Mouse (Mus musculus): ENCODE results near the gene Padi3.

Gene Padi3

DNA sequence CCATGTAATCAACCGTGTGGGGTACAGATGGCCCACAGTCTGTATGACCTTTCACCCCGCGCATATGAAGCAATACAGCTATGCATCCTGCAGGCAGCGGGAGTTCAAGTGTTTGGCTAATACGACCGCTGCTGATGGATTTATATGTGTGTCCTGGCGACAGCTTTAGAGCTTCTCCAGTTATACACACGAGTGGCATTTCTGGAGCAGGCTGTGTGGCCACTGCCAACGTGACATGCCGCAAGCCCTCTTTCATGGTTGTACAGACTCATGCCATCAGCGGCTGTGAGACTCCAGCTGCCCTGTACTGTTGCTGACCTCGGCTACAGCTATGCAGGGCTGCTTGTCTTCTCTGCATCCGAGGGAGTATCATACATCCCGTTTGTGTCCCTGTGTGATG, 29.9 kb downstream of the Padi3 start:
- in situ Hi-C loops (cut with MboI) = no loop called here

DNA sequence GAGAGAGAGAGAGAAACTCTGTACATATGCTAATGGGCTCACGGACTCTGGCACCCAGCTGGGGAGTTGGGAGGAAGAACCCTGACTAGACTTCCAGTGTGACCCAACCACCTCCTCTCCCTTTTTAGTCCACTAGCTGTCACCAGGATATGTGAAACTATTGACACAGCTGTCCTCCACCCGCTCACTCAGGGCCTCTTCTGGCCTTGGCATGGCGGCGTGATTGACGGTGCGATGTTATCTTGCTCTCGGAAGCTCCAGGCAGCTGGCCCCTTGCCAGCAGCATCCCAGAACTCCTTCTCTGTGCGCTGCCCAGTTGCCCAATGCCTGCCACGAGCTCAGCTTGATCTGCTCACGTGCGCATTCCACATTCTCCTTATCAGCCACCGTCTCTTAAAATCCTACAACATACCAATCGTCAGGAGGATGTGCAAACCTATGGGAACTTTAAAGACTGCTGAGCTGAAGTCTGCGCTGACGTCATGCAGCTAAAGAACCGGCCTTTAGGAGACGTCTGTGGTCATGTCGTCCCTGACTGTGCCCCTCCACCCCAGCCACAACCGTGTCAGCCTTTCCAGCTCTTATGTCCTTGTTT, 30.5 kb downstream of the Padi3 start:
- in situ Hi-C loops (cut with MboI) = no loop called here

DNA sequence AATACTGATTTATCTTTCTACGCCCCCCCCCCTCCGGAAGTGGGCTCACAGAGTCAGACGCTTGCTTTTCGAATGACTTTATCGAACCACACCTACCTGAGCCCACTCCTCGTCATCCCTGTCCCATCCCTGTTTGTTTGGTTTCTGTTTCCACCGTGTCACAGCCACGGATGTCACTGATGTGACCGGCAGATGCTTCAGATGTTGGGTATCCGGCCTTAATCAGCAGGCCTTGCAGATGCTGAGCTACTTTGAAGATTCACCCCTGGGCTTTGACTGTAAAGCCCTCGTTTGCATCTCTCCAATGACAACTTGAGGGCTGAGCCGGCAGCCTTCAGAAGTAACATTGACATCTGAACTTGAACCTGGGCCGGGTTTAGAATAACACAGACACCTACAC, 33.8 kb downstream of the Padi3 start:
- in situ Hi-C loops (cut with MboI) = no loop called here

DNA sequence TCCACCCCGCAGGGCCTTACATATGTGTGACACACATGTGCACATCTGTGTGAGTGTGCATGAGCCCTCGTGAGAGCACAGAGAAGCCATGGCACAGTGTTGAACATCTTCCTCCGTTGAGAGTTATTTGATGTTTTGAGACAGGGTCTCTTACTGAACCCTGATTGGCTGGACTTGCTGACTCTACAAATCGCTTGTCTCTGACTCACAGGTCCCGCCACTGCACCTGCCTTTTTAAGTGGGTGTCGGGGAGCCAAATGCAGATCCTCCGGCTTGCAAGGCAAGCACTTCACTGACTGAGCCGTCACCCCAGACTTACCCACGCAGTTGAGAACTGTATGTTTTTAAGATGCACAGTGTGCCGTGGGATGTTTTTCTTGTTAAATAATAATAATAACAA, 34.6 kb downstream of the Padi3 start:
- in situ Hi-C loops (cut with MboI) = no loop called here

DNA sequence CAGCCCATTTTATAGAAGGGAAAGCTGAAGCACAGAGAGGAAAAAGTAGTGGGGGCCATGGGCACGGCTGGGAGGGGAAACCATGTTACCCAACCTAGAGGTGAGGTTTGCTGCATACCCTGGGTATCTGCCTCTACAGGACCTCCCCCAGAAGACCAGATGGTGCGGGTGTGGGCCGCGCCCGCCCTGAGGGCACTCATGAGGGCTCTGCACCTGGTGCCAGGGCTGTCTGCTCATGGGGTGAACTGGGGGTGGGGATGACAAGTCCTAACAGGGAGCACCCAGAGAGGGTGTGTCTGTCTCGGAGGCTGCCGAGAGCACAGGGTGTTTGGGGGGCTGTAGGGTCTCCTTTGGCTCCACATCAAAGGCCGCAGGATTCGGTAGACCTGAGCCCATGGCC, 35.6 kb downstream of the Padi3 start:
- in situ Hi-C loops (cut with MboI) = no loop called here

DNA sequence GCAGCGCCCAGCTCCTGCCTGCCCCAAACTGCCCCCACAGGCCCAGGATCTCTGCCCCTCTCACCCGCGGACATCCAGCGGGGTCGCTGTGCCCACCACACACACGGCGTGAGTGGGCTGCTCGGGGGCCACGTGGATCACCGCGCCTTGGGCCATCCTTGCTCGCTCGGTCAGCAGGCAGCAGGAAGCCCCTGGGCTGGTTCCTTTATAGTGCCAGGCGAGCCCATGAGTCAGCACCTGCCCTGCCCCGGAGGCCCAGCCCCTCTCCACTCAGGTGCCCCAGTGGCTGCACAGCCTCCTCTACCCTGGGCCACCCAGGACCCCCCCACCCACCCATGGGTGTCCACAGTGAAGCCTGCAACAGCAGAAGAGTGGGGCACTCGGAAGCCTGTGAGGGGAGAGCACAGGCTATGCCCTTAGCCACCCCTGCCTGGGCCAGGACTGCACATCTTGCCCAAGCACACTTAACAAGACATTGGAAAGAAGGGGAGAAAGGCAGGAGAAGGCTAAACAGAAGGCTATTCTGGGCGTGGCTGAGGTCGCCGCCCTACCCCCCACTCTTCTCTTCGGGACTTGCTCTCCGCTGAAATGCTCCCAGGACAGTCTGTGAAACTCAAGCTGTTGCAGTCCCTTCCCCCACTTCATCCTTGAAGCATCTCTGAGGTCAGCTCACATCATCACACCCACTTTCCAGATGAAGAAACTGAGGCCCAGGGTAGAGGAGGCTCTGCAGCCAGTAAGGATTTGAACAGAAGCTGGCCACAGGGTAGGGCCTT, 36.2 kb downstream of the Padi3 start, which contains the start of gene Padi4:
Gene Padi4, minus strand, starts transcription at position 212 of the 776 bp plus-strand sequence.
- in situ Hi-C loops (cut with MboI) = no loop called here

DNA sequence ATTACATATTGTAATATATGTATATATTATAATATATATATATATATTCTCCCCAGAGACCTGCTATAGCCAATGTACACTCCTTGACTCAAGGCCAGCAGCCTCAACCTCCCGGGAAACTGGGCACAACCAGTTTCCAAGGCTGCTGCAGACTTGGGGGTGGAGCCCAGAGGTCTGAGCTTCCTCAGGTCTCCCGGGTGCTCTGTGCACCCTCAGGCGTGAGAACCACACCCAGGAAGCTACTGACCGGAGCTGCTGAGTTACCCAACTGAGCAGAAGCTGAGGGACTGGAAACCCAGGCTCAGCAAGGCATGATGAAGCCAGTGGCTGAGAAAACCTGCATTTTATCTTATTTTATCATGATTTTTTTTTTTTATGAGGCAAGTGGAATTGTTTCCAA, 39.4 kb downstream of the Padi3 start:
- in situ Hi-C loops (cut with MboI) = no loop called here

DNA sequence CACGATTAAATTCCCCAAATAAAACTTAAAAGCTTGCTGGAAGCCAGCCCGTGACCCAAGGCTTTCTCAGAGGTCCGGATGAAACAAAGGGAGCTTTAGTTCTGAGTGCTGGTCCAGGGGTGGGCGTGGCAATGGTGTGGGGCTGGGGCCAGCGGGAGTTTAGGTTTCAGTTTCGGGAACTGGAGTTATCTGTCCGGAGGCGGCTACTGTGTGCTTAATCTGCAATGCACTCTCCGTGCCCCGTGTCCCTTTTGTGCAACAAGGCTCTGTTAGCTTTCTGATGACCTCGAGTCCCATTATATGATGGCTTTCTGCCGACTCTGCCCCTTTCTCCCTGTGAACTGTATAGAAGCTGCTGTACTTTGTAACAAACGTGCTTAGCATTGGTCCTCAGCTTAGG, 40.0 kb downstream of the Padi3 start:
- in situ Hi-C loops (cut with MboI) = no loop called here

DNA sequence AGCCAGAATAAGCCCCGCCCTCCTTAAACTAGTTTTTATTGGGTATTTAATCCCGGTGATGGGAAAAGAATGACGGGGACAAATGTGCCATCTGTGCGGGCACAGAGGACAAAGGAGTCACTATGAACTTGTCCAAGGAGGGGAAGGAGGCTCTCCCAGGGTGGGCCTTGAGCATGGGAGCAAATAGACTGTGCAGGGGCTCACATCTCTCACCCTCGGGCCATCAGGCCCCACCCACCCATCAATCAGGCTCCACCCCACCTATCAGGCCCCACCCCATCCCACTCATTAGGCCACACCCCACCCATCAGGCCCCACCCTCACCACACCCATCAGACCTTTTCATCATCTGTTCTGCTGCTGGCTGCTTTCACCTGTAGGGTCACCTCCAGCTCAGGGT, 41.5 kb downstream of the Padi3 start:
- in situ Hi-C loops (cut with MboI) = no loop called here

DNA sequence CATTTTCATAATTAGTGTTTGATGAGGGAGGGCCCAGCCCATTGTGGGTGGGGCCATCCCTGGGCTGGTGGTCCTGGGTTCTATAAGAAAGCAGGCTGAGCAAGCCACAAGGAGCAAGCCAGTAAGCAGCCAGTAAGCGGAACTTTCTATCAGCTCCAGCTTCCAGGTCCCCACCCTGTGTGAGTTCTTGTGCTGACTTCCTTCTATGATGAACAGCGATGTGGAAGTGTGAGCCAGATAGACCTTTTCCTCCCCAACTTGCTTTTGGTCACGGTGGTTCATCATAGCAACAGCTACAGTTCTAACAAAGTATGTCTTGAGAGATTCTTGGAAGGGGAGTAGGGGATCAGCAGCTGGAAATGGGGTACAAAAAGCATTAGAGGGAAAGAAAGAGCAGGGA, 44.5 kb downstream of the Padi3 start:
- in situ Hi-C loops (cut with MboI) = no loop called here

DNA sequence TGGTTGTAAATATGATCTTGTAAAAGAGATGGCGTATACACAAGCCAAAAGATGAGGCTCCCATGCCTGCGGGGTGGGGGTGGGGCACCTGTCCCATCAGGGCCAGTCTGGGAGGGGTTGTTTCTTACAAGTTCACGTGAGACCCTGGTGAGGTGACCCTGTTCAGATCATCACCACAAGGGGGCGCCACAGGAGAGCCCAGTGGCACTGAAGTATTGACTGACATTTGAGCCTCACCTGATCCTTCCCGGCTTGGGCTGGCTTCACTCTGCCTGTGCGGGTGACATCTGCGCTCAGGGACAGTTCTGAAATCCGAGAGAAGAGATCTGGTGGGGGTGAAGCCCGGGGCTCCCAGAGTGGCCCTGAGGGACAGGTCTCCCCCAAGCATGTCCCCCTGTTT, 47.3 kb downstream of the Padi3 start:
- in situ Hi-C loops (cut with MboI) = no loop called here

DNA sequence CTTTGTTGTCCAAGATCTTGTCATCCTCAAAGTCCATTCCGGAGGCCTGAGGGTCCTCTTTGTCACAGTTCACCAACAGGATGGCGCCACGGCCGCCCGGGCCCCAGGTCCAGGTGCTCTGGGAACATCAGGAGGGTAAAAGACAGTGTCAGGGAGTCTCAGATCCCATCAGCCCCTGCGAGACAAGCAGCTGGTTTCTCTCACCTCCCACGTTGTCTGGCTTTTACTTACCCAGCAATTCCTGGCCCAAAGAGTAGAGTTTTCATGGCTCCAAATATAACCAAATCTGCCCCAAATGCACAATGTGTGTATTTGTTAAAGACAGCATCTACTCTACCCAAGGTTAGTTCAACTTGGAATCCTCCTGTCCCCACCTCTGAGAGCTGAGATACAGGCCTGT, 48.8 kb downstream of the Padi3 start:
- in situ Hi-C loops (cut with MboI) = no loop called here

DNA sequence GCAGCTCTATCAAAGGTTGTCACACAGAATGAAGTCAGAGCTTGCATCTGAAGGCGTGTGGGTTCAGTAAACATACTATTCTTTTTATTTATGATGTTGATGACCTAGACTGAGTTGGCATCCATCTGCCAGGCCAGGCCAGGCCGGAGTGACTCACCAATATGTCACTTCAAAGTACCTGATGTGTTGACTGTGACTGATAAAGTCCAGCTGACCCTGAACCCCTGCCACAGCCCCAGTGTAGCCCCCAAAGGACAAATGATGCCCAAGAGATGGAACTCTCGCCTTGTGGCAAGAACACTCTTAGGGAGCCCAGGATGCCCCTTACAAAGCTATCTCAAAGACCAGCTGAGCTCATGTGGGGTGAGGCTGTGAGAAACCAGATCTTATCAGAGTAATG, 54.6 kb downstream of the Padi3 start:
- in situ Hi-C loops (cut with MboI) = no loop called here

DNA sequence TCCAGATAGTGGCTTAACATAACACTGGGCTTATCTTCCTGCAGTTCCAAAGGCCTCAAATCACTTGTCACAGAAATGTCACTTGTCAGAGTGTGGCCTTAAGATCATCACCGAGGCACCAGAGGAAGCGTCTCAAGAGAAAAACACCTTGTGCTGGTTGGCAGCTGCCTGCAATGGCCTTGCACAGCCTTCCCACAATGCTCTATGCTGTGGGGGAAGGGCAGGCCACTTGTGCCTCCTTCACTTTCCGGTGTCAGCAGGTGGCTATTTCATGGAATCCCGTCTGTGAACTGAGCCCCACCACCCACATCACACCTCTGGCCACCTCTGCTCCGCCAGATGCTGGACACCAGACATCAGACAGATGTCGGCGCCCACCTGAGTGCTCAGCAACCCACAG, 57.1 kb downstream of the Padi3 start:
- in situ Hi-C loops (cut with MboI) = no loop called here

DNA sequence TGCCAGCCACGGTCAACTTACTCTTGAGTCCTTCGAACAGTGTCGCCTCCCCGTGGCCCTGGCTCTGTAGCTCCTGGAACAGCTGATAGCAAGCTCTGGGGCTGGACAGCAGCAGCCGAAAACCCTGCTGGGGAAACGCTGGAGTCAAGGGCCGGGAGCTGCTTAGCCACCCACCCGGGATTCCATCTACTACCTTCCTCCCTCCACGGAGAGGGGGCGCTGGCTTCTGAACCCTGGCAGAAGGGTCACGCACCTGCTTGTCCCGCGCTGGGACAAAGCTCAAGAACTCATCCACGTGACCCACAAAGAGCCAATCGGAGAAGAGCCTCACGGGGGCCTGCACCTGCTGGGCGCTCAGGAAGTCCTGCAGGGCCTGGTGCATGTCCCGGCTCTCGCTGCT, 60.1 kb downstream of the Padi3 start:
- in situ Hi-C loops (cut with MboI) = no loop called here

DNA sequence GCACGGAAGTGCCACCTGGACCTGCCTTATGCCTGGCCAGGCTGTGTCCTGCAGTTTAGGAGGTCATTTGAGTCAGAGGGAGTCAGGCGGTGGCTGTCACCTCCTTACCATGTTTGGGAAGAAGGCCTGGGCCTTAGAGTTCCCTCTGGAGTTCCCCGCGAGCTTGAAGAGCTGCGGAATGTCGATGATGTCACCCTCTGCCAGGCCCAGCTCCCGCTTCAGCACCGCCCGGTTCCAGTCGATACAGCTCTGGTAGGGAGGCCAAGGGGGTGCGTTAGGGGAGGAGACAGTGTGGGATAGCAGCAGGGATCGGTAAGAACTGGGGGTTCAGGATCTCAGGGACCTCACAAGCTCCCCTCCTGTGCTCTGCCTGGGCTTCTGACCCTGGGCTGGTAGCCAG, 62.5 kb downstream of the Padi3 start:
- in situ Hi-C loops (cut with MboI) = no loop called here

DNA sequence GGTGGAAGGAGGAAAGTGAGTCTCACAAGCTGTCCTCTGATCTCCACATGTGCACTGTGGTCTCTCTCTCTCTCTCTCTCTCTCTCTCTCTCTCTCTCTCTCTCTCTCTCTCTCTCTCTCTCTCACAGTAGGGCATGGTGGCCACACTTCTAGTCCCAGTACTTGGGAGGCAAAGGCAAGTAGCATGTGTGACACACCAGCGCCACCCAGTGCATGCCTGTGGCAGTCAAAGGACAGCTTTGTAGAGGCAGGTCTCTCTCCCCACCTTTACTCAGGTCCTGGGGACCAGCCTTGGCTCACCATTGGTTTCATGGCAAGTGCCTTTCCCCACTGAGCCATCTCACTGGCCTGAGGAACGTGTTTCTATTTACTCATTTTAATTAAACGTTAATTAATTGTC, 65.8 kb downstream of the Padi3 start:
- in situ Hi-C loops (cut with MboI) = no loop called here

DNA sequence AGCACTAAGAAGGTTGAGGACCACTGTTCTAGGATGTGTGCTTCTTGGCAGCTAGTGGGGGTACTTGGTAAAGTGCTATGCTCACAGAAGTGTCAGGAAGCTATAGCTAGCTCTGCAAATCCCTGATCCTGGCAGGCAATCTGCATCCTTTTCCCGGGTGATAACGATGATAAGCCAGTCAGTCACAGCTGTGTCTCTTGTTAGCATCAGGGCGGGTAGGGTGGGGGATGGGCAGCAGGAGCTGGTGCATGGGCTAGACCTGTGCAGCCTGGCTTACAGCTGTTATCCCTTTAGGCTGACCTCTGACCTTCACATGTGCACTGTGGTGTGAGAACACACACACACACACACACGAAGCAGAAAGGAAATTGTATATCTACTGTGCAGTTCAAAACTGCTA, 67.4 kb downstream of the Padi3 start:
- in situ Hi-C loops (cut with MboI) = no loop called here

DNA sequence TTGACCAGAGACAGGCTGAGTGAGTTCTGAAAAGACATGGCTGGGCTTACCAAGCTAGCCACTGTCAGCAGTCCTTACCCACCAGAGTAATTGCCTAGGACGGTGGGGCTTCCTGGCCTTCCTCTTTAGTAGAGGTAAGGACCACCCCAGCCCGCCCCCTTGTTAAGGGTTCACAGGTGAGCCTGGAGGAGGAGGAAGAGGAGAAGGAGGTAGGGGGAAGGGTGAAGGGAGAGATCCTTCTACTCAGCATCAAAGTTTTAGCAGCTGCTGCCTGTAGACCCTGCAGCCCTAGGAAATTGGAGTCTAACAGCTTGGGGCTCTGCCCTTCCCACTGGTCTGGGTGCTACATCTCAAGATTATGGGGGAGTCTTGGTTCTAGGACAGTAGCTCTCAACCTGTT, 67.9 kb downstream of the Padi3 start, which contains the start of gene Padi6:
Gene Padi6, minus strand, starts transcription at position 101 of the 400 bp plus-strand sequence.
- in situ Hi-C loops (cut with MboI) = no loop called here

DNA sequence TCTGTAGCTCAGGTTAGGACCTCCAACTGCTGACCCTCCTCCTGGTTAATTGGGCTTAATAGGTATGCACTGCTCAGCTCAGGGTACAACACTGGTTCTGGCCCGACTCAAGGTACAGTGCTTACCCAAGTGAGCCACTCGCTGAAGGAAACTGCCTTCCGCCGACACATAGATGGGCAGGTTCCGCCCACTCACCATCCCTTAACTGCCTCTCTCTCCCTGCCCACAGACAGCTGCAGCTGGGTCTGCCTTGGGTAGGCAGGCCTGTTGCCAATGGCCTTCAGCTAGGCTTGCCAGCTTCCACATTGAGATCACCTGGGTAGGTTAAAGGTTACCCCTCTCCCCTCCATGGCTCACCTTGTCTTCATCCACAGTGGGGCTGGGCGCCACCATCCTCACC, 69.0 kb downstream of the Padi3 start:
- in situ Hi-C loops (cut with MboI) = no loop called here

DNA sequence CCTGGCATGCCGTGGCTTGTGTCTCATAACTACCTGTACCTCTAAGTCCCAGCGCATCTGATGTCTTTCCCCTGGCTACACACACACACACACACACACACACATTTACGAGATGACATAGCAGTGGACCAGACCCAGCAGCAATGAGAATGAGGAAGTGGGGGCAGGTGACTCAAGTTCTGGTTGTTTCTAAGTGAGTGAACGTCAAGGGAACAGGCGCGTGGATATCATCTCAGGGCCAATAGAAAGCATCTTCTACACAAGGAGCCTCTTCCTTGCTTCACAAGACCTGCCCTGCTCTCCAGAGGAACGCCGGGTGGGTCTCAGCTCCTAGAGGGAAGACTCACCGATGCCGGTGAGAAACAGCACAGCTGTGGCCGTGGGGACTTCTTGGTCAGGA, 69.8 kb downstream of the Padi3 start:
- in situ Hi-C loops (cut with MboI) = no loop called here

All from mature B cell (primary cell).